Mouse (Mus musculus): Measurements from ENCODE around the gene Atp5mpl. TPM values are rescaled to one million over a fixed set of nuclear protein-coding genes. Genes with fewer than 3 reads are reported as not detected.
A peak's percentile ranks its signal among the peaks of the same experiment; 100 is the strongest.

Atp5mpl gene
- total and polyA plus RNA-seq, 2 experiments from 2014 or later = 251 to 1,032 TPM

- WGBS = 43% methylated on average over 6 of the region's 6 CpGs
- Histone ChIP-seq H3K27ac (peak overlapping the region; percentile 26; the same call in 1 of the 2 replicates), H3K36me3 (ENCODE audit: insufficient read depth, low read length) (no peaks in the 10 kb centered on the region), H3K4me1 (ENCODE audit: insufficient read depth, low read length) (0 out of 2 replicates have a peak, but pooled peaks cover 5% of the 10 kb centered on the region), H3K4me3 (ENCODE audit: low read length) (no peak overlapping the region), H3K9ac (replicated peaks; ENCODE audit: low read length) (no peak overlapping the region), H3K9me3 (ENCODE audit: low read length) (no peaks in the 10 kb centered on the region), H3K27me3 (ENCODE audit: insufficient read depth, low read length) (no peaks in the 10 kb centered on the region), H3K4me2 (ENCODE audit: low read depth, low read length) (no peak overlapping the region)
- DNase-seq (ENCODE audit: low spot score) = peak; percentile 66
- no peak for TF ChIP-seq CTCF (IDR thresholded peaks at IDR 0.05; ENCODE audit: low read depth)
- ATAC-seq = no peak
Observed at GRCm38 (mm10) chr12:111977138-111977537, 10.4 kb upstream of the Atp5mpl start.

- Histone ChIP-seq H3K4me2 (ENCODE audit: low read depth, low read length) (no peak overlapping the region), H3K27ac (no peak overlapping the region), H3K9me3 (ENCODE audit: low read length) (no peaks in the 10 kb centered on the region), H3K9ac (replicated peaks; ENCODE audit: low read length) (no peak overlapping the region), H3K36me3 (ENCODE audit: insufficient read depth, low read length) (no peaks in the 10 kb centered on the region), H3K4me1 (ENCODE audit: insufficient read depth, low read length) (0 out of 2 replicates have a peak, but pooled peaks cover 5% of the 10 kb centered on the region), H3K27me3 (ENCODE audit: insufficient read depth, low read length) (no peaks in the 10 kb centered on the region), H3K4me3 (ENCODE audit: low read length) (no peak overlapping the region)
- ATAC-seq = no peak
- no peak for DNase-seq (ENCODE audit: low spot score)
- 81% methylated on average over 6 of the region's 6 CpGs for WGBS
- TF ChIP-seq CTCF (IDR thresholded peaks at IDR 0.05; ENCODE audit: low read depth) = no peak
Observed at GRCm38 (mm10) chr12:111974578-111974977, 7.8 kb upstream of the Atp5mpl start.

GRCm38 (mm10) chr12:111972504-111972903 is 5.7 kb upstream of the Atp5mpl start:
- no peak overlapping the region for H3K4me3 ChIP-seq (ENCODE audit: low read length)
- TF ChIP-seq CTCF (IDR thresholded peaks at IDR 0.05; ENCODE audit: low read depth) = no peak
- no peaks in the 10 kb centered on the region for H3K9me3 ChIP-seq (ENCODE audit: low read length)
- no peak for ATAC-seq
- H3K9ac ChIP-seq (replicated peaks; ENCODE audit: low read length) = no peak overlapping the region
- H3K4me2 ChIP-seq (ENCODE audit: low read depth, low read length) = no peak overlapping the region
- no peak for DNase-seq (ENCODE audit: low spot score)
- no peak overlapping the region for H3K27ac ChIP-seq
- no peaks in the 10 kb centered on the region for H3K27me3 ChIP-seq (ENCODE audit: insufficient read depth, low read length)
- 0 out of 2 replicates have a peak, but pooled peaks cover 5% of the 10 kb centered on the region for H3K4me1 ChIP-seq (ENCODE audit: insufficient read depth, low read length)
- 92% methylated on average over 10 of the region's 10 CpGs for WGBS
- H3K36me3 ChIP-seq (ENCODE audit: insufficient read depth, low read length) = no peaks in the 10 kb centered on the region

GRCm38 (mm10) chr12:111971231-111971686 is 4.5 kb upstream of the Atp5mpl start, which contains the start of gene Tdrd9:
TSS of gene Tdrd9 (plus strand) at chr12:111971559.
- Histone ChIP-seq H3K36me3 (ENCODE audit: insufficient read depth, low read length) (no peaks in the 10 kb centered on the region), H3K27me3 (ENCODE audit: insufficient read depth, low read length) (no peaks in the 10 kb centered on the region), H3K4me1 (ENCODE audit: insufficient read depth, low read length) (0 out of 2 replicates have a peak, but pooled peaks cover under 1% of the 10 kb centered on the region), H3K9me3 (ENCODE audit: low read length) (no peaks in the 10 kb centered on the region), H3K9ac (replicated peaks; ENCODE audit: low read length) (no peak within 1 kb of the TSS), H3K4me2 (ENCODE audit: low read depth, low read length) (no peak within 1 kb of the TSS), H3K27ac (no peak within 1 kb of the TSS), H3K4me3 (ENCODE audit: low read length) (no peak within 1 kb of the TSS)
- no peak for TF ChIP-seq CTCF (IDR thresholded peaks at IDR 0.05; ENCODE audit: low read depth)
- no peak for ATAC-seq
- DNase-seq (ENCODE audit: low spot score) = no peak
- 89% methylated on average over 18 of the region's 18 CpGs for WGBS

- H3K4me1 ChIP-seq (ENCODE audit: insufficient read depth, low read length) = peaks cover 10% of the 10 kb centered on the region; the same call in 1 of the 2 replicates
- H3K4me2 ChIP-seq (ENCODE audit: low read depth, low read length) = no peak overlapping the region
- H3K27me3 ChIP-seq (ENCODE audit: insufficient read depth, low read length) = no peaks in the 10 kb centered on the region
- ATAC-seq (no peak), DNase-seq (ENCODE audit: low spot score) (no peak)
- TF ChIP-seq CTCF (IDR thresholded peaks at IDR 0.05; ENCODE audit: low read depth) = no peak
- no peak overlapping the region for H3K27ac ChIP-seq
- WGBS = 80% methylated on average over 4 of the region's 4 CpGs
- H3K9ac ChIP-seq (replicated peaks; ENCODE audit: low read length) = no peak overlapping the region
- H3K4me3 ChIP-seq (ENCODE audit: low read length) = no peak overlapping the region
- no peaks in the 10 kb centered on the region for H3K9me3 ChIP-seq (ENCODE audit: low read length)
- H3K36me3 ChIP-seq (ENCODE audit: insufficient read depth, low read length) = no peaks in the 10 kb centered on the region
Observed at GRCm38 (mm10) chr12:111970085-111970484, 3.3 kb upstream of the Atp5mpl start.

GRCm38 (mm10) chr12:111963339-111963738 is 3.4 kb downstream of the Atp5mpl start:
- Histone ChIP-seq H3K9me3 (ENCODE audit: low read length) (no peaks in the 10 kb centered on the region), H3K4me1 (ENCODE audit: insufficient read depth, low read length) (peaks cover 10% of the 10 kb centered on the region; the same call in 1 of the 2 replicates), H3K4me3 (ENCODE audit: low read length) (no peak overlapping the region), H3K27me3 (ENCODE audit: insufficient read depth, low read length) (no peaks in the 10 kb centered on the region), H3K36me3 (ENCODE audit: insufficient read depth, low read length) (peaks cover 23% of the 10 kb centered on the region; the same call in 1 of the 2 replicates), H3K27ac (no peak overlapping the region), H3K9ac (replicated peaks; ENCODE audit: low read length) (no peak overlapping the region), H3K4me2 (ENCODE audit: low read depth, low read length) (no peak overlapping the region)
- DNase-seq (ENCODE audit: low spot score) (no peak), ATAC-seq (no peak)
- no peak for TF ChIP-seq CTCF (IDR thresholded peaks at IDR 0.05; ENCODE audit: low read depth)
- WGBS = 82% methylated on average over 5 of the region's 5 CpGs

- Histone ChIP-seq H3K9ac (replicated peaks; ENCODE audit: low read length) (no peak overlapping the region), H3K27me3 (ENCODE audit: insufficient read depth, low read length) (no peaks in the 10 kb centered on the region), H3K27ac (no peak overlapping the region), H3K9me3 (ENCODE audit: low read length) (no peaks in the 10 kb centered on the region), H3K4me2 (ENCODE audit: low read depth, low read length) (no peak overlapping the region), H3K4me3 (ENCODE audit: low read length) (no peak overlapping the region), H3K4me1 (ENCODE audit: insufficient read depth, low read length) (no peaks in the 10 kb centered on the region), H3K36me3 (ENCODE audit: insufficient read depth, low read length) (peaks cover 23% of the 10 kb centered on the region; the same call in 1 of the 2 replicates)
- TF ChIP-seq CTCF (IDR thresholded peaks at IDR 0.05; ENCODE audit: low read depth) = peak; percentile 88
- ATAC-seq = peak; percentile 83
- WGBS = 44% methylated on average over 9 of the region's 9 CpGs
- DNase-seq (ENCODE audit: low spot score) = peak; percentile 83
Observed at GRCm38 (mm10) chr12:111958101-111958865, 8.5 kb downstream of the Atp5mpl start.

Data from hindbrain, postnatal 0 days (tissue).